Mouse (Mus musculus): ENCODE measurements around the gene Fgf11. TPM values are rescaled to one million over a fixed set of nuclear protein-coding genes. Genes with fewer than 3 reads are reported as not detected.

Gene Fgf11
- polyA plus RNA-seq, 1 experiment: 1.2 TPM

- peaks cover 10% of the 10 kb centered on the region for H3K4me1 ChIP-seq (ENCODE audit: control insufficient read depth, insufficient read depth, insufficient read length)
- DNase-seq (ENCODE audit: low read depth in 1 of 2, low spot score in 2 of 2): no peak
- H3K27ac ChIP-seq (ENCODE audit: insufficient read depth, low read length): no peak overlapping the region
- WGBS: 82% methylated on average over 9 of the region's 9 CpGs
- H3K4me3 ChIP-seq (ENCODE audit: extremely low read depth, insufficient read depth, insufficient read length): no peak overlapping the region
- H3K36me3 ChIP-seq (ENCODE audit: control insufficient read depth, insufficient read depth, low read length): no peaks in the 10 kb centered on the region
- H3K27me3 ChIP-seq (ENCODE audit: control insufficient read depth, insufficient read depth, low read length): peaks cover 13% of the 10 kb centered on the region
- no peak for TF ChIP-seq CTCF (IDR thresholded peaks at IDR 0.05; ENCODE audit: extremely low read depth, insufficient read depth, insufficient read length, insufficient replicate concordance)
- TF ChIP-seq POLR2A (IDR thresholded peaks at IDR 0.05; ENCODE audit: low read depth, low read length): no peak
Measured at GRCm38 (mm10) chr11:69835326-69835965, 33.8 kb upstream of the Fgf11 start.

GRCm38 (mm10) chr11:69834001-69834549 is 32.4 kb upstream of the Fgf11 start:
- Histone ChIP-seq H3K4me3 (ENCODE audit: extremely low read depth, insufficient read depth, insufficient read length) (peak overlapping the region; percentile 27; the same call in 1 of the 2 replicates), H3K27ac (ENCODE audit: insufficient read depth, low read length) (no peak overlapping the region), H3K27me3 (ENCODE audit: control insufficient read depth, insufficient read depth, low read length) (peaks cover 13% of the 10 kb centered on the region), H3K4me1 (ENCODE audit: control insufficient read depth, insufficient read depth, insufficient read length) (peaks cover 10% of the 10 kb centered on the region), H3K36me3 (ENCODE audit: control insufficient read depth, insufficient read depth, low read length) (no peaks in the 10 kb centered on the region)
- peak in 1 of 2 experiments; percentile 39 for DNase-seq (ENCODE audit: low read depth in 1 of 2, low spot score in 2 of 2)
- 9% methylated on average over 44 of the region's 48 CpGs for WGBS
- no peak for TF ChIP-seq CTCF (IDR thresholded peaks at IDR 0.05; ENCODE audit: extremely low read depth, insufficient read depth, insufficient read length, insufficient replicate concordance)
- TF ChIP-seq POLR2A (IDR thresholded peaks at IDR 0.05; ENCODE audit: low read depth, low read length): no peak

GRCm38 (mm10) chr11:69833554-69833953 is 31.9 kb upstream of the Fgf11 start:
- TF ChIP-seq POLR2A (IDR thresholded peaks at IDR 0.05; ENCODE audit: low read depth, low read length): no peak
- no peak for TF ChIP-seq CTCF (IDR thresholded peaks at IDR 0.05; ENCODE audit: extremely low read depth, insufficient read depth, insufficient read length, insufficient replicate concordance)
- Histone ChIP-seq H3K4me3 (ENCODE audit: extremely low read depth, insufficient read depth, insufficient read length) (peak overlapping the region; percentile 27; the same call in 1 of the 2 replicates), H3K36me3 (ENCODE audit: control insufficient read depth, insufficient read depth, low read length) (no peaks in the 10 kb centered on the region), H3K27me3 (ENCODE audit: control insufficient read depth, insufficient read depth, low read length) (peaks cover 13% of the 10 kb centered on the region), H3K4me1 (ENCODE audit: control insufficient read depth, insufficient read depth, insufficient read length) (peaks cover 10% of the 10 kb centered on the region), H3K27ac (ENCODE audit: insufficient read depth, low read length) (no peak overlapping the region)
- DNase-seq (ENCODE audit: low read depth in 1 of 2, low spot score in 2 of 2): no peak
- 43% methylated on average over 8 of the region's 8 CpGs for WGBS

- Histone ChIP-seq H3K36me3 (ENCODE audit: control insufficient read depth, insufficient read depth, low read length) (no peaks in the 10 kb centered on the region), H3K27ac (ENCODE audit: insufficient read depth, low read length) (no peak overlapping the region), H3K27me3 (ENCODE audit: control insufficient read depth, insufficient read depth, low read length) (no peaks in the 10 kb centered on the region), H3K4me1 (ENCODE audit: control insufficient read depth, insufficient read depth, insufficient read length) (no peaks in the 10 kb centered on the region), H3K4me3 (ENCODE audit: extremely low read depth, insufficient read depth, insufficient read length) (no peak overlapping the region)
- no peak for TF ChIP-seq POLR2A (IDR thresholded peaks at IDR 0.05; ENCODE audit: low read depth, low read length)
- TF ChIP-seq CTCF (IDR thresholded peaks at IDR 0.05; ENCODE audit: extremely low read depth, insufficient read depth, insufficient read length, insufficient replicate concordance): no peak
- DNase-seq (ENCODE audit: low read depth in 1 of 2, low spot score in 2 of 2): no peak
- 88% methylated on average over 5 of the region's 5 CpGs for WGBS
Measured at GRCm38 (mm10) chr11:69828832-69829231, 27.2 kb upstream of the Fgf11 start.

GRCm38 (mm10) chr11:69823456-69823855 is 21.8 kb upstream of the Fgf11 start:
- H3K27ac ChIP-seq (ENCODE audit: insufficient read depth, low read length): no peak overlapping the region
- no peaks in the 10 kb centered on the region for H3K27me3 ChIP-seq (ENCODE audit: control insufficient read depth, insufficient read depth, low read length)
- DNase-seq (ENCODE audit: low read depth in 1 of 2, low spot score in 2 of 2): no peak
- 90% methylated on average over 2 of the region's 2 CpGs for WGBS
- no peaks in the 10 kb centered on the region for H3K4me1 ChIP-seq (ENCODE audit: control insufficient read depth, insufficient read depth, insufficient read length)
- H3K36me3 ChIP-seq (ENCODE audit: control insufficient read depth, insufficient read depth, low read length): no peaks in the 10 kb centered on the region
- TF ChIP-seq POLR2A (IDR thresholded peaks at IDR 0.05; ENCODE audit: low read depth, low read length) (no peak), CTCF (IDR thresholded peaks at IDR 0.05; ENCODE audit: extremely low read depth, insufficient read depth, insufficient read length, insufficient replicate concordance) (no peak)
- H3K4me3 ChIP-seq (ENCODE audit: extremely low read depth, insufficient read depth, insufficient read length): no peak overlapping the region

- DNase-seq (ENCODE audit: low read depth in 1 of 2, low spot score in 2 of 2): no peak
- Histone ChIP-seq H3K27me3 (ENCODE audit: control insufficient read depth, insufficient read depth, low read length) (no peaks in the 10 kb centered on the region), H3K4me3 (ENCODE audit: extremely low read depth, insufficient read depth, insufficient read length) (no peak within 1 kb of the TSS), H3K36me3 (ENCODE audit: control insufficient read depth, insufficient read depth, low read length) (no peaks in the 10 kb centered on the region), H3K27ac (ENCODE audit: insufficient read depth, low read length) (no peak within 1 kb of the TSS), H3K4me1 (ENCODE audit: control insufficient read depth, insufficient read depth, insufficient read length) (no peaks in the 10 kb centered on the region)
- 85% methylated on average over 3 of the region's 3 CpGs for WGBS
- TF ChIP-seq CTCF (IDR thresholded peaks at IDR 0.05; ENCODE audit: extremely low read depth, insufficient read depth, insufficient read length, insufficient replicate concordance) (no peak), POLR2A (IDR thresholded peaks at IDR 0.05; ENCODE audit: low read depth, low read length) (no peak)
Measured at GRCm38 (mm10) chr11:69822080-69822479, 20.4 kb upstream of the Fgf11 start, which contains the start of gene Spem1. Gene Spem1 (minus strand): TSS chr11:69822180.

GRCm38 (mm10) chr11:69818871-69819270 is 17.2 kb upstream of the Fgf11 start:
- Histone ChIP-seq H3K27me3 (ENCODE audit: control insufficient read depth, insufficient read depth, low read length) (no peaks in the 10 kb centered on the region), H3K4me3 (ENCODE audit: extremely low read depth, insufficient read depth, insufficient read length) (no peak overlapping the region), H3K36me3 (ENCODE audit: control insufficient read depth, insufficient read depth, low read length) (no peaks in the 10 kb centered on the region), H3K4me1 (ENCODE audit: control insufficient read depth, insufficient read depth, insufficient read length) (no peaks in the 10 kb centered on the region), H3K27ac (ENCODE audit: insufficient read depth, low read length) (no peak overlapping the region)
- TF ChIP-seq CTCF (IDR thresholded peaks at IDR 0.05; ENCODE audit: extremely low read depth, insufficient read depth, insufficient read length, insufficient replicate concordance): no peak
- TF ChIP-seq POLR2A (IDR thresholded peaks at IDR 0.05; ENCODE audit: low read depth, low read length): no peak
- DNase-seq (ENCODE audit: low read depth in 1 of 2, low spot score in 2 of 2): no peak
- WGBS: 65% methylated on average over 8 of the region's 8 CpGs

Data from spleen, adult 2 months (tissue).